Mouse (Mus musculus) cortical plate, adult 2 months (tissue): ENCODE data around the gene Pdzrn4. TPM values are rescaled to one million over a fixed set of nuclear protein-coding genes. Genes with fewer than 3 reads are reported as not detected.

Experiments used
- H3K27ac ChIP-seq: fragments of 200-500 bp; 2 replicates; pipeline ENCODE4 v1.5.1; 2012; ENCODE audit warnings: low read length, control low read depth, inconsistent platforms; ENCODE audit not compliant: insufficient read depth
- H3K4me1 ChIP-seq: fragments of 200-500 bp; 2 replicates; pipeline ENCODE4 v1.6.1; 2011; ENCODE audit warnings: low read length; ENCODE audit not compliant: control insufficient read depth, insufficient read depth
- H3K4me3 ChIP-seq: fragments of 200-500 bp; 2 replicates; pipeline ENCODE4 v1.5.1; 2011; ENCODE audit warnings: mild to moderate bottlenecking, low read length, control low read depth; ENCODE audit not compliant: insufficient read depth
- CTCF ChIP-seq: fragments of 200-500 bp; IDR thresholded peaks from 2 replicates; pipeline ENCODE4 v1.5.1; 2011; ENCODE audit warnings: mild to moderate bottlenecking, control low read depth, low read length; ENCODE audit not compliant: insufficient read depth; ENCODE audit errors: extremely low read depth
- POLR2A ChIP-seq: fragments of 200-500 bp; IDR thresholded peaks from 2 replicates; pipeline ENCODE4 v1.6.1; 2011; ENCODE audit warnings: mild to moderate bottlenecking, low read length, control low read depth; ENCODE audit not compliant: insufficient read depth; ENCODE audit errors: extremely low read depth
- polyA plus RNA-seq: library from polyadenylated mRNA; depleted of rRNA; stranded (reverse); fragments of >200 nt; gene quantifications from 2 replicates; pipeline ENCODE4 v1.2.3, GENCODE M21; 2012

The Pdzrn4 gene
- polyA plus RNA-seq, 1 experiment: 4.6 TPM

GRCm38 (mm10) chr15:92416141-92416540, 19.5 kb downstream of the Pdzrn4 start:
- no peak for TF ChIP-seq CTCF
- no peak for TF ChIP-seq POLR2A
- H3K4me1 ChIP-seq: 0 out of 2 replicates have a peak, but pooled peaks cover 1% of the 10 kb centered on the region
- H3K4me3 ChIP-seq: no peak overlapping the region
- no peak overlapping the region for H3K27ac ChIP-seq

DNA sequence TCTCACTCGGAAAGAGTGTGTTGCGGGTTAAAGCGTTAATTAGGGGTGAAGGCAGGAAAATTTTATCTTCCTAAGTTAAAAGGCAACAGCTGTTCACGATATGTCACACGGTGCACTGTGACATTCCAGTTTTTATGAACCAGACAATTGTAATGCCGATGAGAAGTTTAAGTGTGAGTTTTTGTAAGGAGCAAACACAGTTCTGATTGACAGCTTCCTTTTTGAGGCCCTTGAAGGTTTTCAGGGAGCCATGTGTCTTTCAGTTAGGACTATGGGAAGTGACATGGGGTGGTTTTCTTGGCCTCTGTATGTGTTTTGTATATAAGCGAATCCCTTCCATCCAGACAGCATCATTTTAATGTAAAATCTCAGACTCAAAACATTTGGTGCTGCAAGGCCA, 20.0 kb downstream of the Pdzrn4 start:
- TF ChIP-seq CTCF (no peak), POLR2A (no peak)
- Histone ChIP-seq H3K4me3 (no peak overlapping the region), H3K27ac (no peak overlapping the region), H3K4me1 (0 out of 2 replicates have a peak, but pooled peaks cover 1% of the 10 kb centered on the region)

DNA sequence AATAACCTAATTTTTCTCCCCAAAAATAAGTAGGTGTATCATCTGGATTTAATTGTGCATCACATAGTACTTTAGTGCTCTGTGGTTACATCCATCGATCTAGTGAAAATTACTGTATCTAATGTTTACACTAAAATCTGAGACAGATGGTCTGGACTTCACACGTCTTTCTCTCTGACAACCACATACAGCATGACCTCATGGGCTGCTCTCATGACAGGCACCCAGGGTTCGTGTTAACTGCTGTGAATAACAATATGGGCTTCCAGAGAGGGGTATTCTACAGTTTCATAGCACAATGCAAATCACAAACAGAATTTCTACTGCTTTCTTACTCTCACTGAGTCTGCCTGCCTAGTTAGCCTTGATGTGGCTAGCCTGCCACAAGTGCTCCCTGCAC, 20.4 kb downstream of the Pdzrn4 start:
- Histone ChIP-seq H3K27ac (no peak overlapping the region), H3K4me3 (no peak overlapping the region), H3K4me1 (0 out of 2 replicates have a peak, but pooled peaks cover 1% of the 10 kb centered on the region)
- TF ChIP-seq CTCF (no peak), POLR2A (no peak)

GRCm38 (mm10) chr15:92434605-92435004, 37.9 kb downstream of the Pdzrn4 start:
- no peak for TF ChIP-seq CTCF
- TF ChIP-seq POLR2A: no peak
- Histone ChIP-seq H3K27ac (no peak overlapping the region), H3K4me3 (no peak overlapping the region), H3K4me1 (no peaks in the 10 kb centered on the region)

DNA sequence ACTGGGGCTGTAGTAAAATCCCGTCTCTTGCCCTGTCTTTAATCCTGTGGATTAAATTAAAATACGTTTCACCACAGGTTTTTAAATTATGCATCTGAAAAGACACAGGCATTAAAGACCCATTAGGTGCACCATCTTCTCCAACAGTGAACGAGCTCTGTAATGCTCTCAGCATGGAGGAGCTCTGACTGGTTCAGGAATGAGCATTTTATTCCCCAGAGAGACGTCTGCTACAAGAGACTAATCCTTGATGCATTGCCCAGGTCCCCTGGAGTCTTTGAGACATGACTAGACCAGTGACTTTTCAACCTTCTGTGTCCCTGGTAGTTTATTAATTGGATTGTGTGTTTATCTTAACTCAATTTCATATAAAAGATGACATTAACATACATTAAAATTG, 38.6 kb downstream of the Pdzrn4 start:
- Histone ChIP-seq H3K4me3 (no peak overlapping the region), H3K4me1 (no peaks in the 10 kb centered on the region), H3K27ac (no peak overlapping the region)
- TF ChIP-seq CTCF: no peak

- no peak overlapping the region for H3K4me3 ChIP-seq
- no peaks in the 10 kb centered on the region for H3K4me1 ChIP-seq
- TF ChIP-seq POLR2A (no peak), CTCF (no peak)
- H3K27ac ChIP-seq: no peak overlapping the region
Observed at GRCm38 (mm10) chr15:92441630-92442180, 45.0 kb downstream of the Pdzrn4 start.

DNA sequence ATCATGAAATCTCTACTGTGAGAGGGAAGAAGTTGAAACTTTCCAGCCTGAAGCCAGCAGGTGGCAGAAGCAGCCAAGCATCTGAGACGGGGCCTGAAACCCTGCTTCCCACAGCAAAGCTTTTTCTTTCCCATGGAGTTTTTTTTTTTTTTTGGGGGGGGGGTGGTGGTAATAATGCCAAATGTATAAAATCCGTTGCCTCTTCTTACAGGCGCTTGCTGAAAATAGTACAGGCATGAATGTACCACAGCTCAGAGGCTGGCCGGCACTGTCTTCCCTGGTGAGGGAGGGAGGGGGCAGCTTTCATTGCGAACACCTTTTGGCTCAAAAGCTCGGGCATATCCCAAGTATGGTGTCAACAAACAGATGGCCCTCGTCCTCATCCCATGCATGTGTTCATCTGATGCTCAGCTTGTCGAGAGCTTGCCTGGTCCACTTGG, 51.0 kb downstream of the Pdzrn4 start:
- no peak overlapping the region for H3K4me3 ChIP-seq
- TF ChIP-seq POLR2A (no peak), CTCF (peak; percentile 73)
- no peaks in the 10 kb centered on the region; the same call in 1 of the 2 replicates for H3K4me1 ChIP-seq
- H3K27ac ChIP-seq: no peak overlapping the region

- TF ChIP-seq POLR2A (no peak), CTCF (no peak)
- Histone ChIP-seq H3K27ac (no peak overlapping the region), H3K4me1 (no peaks in the 10 kb centered on the region; the same call in 1 of the 2 replicates), H3K4me3 (no peak overlapping the region)
Observed at GRCm38 (mm10) chr15:92449112-92449511, 52.4 kb downstream of the Pdzrn4 start.

- Histone ChIP-seq H3K27ac (no peak overlapping the region), H3K4me3 (no peak overlapping the region), H3K4me1 (no peaks in the 10 kb centered on the region; the same call in 1 of the 2 replicates)
- no peak for TF ChIP-seq CTCF
- no peak for TF ChIP-seq POLR2A
Observed at GRCm38 (mm10) chr15:92452620-92453019, 55.9 kb downstream of the Pdzrn4 start.

- H3K4me1 ChIP-seq: no peaks in the 10 kb centered on the region
Observed at GRCm38 (mm10) chr15:92482198-92482597, 85.5 kb downstream of the Pdzrn4 start.

More at GRCm38 (mm10) chr15:92482198-92482597, 85.5 kb downstream of the Pdzrn4 start:
- no peak overlapping the region for H3K4me3 ChIP-seq
- TF ChIP-seq CTCF (no peak), POLR2A (no peak)
- H3K27ac ChIP-seq: no peak overlapping the region
